Mouse (Mus musculus): Measurements from ENCODE around the gene Foxp1.

Foxp1 gene

DNA sequence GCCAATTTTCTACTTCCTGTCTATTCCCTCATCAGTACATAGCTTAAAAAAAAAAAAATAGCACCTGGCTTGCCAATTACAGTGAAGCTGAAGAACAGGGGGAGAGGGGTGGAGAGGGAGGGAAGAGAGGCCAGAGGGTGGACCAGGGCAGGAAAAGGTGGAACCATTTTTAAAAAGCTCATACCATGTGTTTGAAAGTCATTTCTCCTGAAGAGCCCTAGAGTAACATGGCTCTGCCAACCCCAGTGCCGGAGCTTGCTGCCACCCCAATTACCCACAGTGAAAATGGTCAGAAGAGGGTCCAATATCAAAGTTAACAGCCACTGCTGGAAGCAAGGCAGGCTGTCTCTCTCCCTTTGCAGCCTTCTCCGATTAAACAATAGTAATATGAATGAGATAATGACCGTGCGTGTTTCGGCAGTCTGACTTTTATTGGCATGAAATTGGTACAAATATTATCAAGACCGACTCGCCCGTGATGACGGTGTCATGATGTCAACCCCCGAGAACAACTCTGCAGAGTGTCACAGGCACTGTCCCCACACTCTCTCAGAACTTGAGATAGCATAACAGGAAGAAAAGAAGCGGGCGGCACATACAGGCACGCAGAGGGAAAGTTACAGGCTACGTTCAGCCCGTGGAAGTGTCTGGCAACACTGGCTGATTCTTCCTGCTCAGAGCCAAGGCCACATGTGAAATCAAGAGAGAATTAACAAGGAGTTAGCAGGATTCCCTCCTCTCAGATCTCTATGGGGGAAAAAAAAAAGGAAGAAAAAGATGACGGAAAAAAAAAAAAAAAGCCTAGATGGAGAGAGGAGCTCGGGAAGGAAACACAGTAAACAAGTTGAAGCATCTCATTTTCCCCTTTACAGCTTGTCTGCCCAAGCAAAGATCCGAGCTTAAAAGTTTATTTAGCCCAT lies 427.1 kb downstream of the Foxp1 start:
- DNase-seq (ENCODE audit: low spot score in 2 of 2), result peak; percentile 22 to 66

DNA sequence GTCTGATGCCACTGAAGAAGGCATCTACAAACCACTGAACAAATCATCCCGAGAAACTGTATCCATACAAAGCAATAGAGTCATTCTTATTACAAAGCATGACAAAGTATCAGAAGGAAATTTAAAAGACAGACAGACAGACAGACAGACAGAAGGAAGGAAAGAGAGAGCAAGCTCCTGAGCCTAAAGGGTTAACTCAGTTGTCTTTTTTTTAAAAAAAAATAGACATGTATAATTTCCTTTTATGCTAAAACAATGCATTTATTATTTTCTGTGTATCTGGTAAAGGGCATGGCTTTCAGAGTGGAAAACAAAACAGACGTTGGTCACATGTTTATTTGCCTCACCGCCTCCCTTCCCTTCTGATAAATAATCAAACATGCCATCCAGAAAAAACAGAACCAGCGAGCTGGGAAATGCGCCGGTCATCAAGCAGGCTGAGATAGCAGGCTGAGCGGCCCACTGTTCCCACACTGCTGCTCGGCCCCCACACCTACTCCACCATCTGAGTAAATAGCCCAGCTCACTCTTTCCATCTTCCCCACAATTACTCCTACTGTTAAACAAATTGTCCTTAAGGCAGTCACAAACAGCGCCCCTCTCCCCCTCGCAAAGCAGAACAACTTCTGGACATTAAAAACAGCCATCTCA lies 428.1 kb downstream of the Foxp1 start:
- DNase-seq (ENCODE audit: low spot score in 2 of 2), result no peak

DNA sequence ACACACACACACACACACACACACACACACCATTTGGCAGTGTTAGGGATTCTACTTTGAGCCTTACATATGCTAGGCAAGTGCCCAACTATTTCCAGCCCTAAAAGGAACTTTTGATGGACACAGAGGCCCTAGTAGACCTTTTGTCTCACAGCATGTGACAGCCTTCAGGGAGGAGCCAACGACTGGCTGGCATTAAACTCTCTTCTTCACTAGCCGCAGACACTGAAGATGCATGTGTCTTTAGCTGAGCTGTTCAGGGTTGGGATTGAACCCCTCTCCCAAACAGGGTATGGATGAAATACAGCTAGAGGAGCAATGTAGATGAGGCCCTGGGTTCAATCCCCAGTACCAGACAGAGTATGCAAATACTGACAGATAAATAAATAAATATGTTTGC lies 428.7 kb downstream of the Foxp1 start:
- no peak for DNase-seq (ENCODE audit: low spot score in 2 of 2)

DNA sequence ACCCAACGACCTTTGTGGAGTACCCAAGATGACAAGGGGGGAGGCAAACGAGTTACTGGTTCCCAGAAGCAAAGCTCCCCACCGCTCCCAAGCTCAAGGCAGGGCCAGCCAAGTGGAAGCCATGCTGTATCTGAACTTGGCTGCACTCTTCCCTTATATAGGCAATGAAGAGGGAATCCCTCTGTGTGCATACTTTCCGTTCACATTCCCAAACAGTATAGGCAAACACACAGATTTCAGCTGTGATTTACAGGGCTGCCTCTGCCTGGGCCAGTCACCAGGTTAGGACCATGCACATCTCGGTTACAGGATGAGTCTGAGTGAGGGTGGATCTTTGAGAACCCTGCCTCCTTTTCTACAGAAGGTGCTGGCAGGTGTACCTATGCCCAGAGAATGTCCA lies 429.3 kb downstream of the Foxp1 start:
- DNase-seq (ENCODE audit: low spot score in 2 of 2), result no peak

DNA sequence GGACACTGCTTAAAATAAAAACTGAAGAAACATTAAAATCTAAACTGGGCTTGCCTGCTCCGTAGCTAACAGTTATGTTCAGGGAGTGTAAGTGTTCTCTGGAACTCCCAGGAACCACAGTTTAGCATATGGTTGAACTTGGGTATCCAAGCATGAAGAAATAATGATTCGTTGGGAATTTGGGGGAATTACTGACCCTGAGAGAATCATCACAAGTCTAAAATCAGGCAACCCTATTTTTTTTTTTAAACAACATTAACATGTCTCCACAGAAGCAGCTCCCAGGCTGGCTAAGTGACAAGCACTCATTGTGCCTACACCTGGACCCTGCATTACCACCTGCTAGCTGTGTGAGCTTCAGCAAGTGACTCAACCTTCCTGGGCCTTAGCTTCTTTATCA lies 430.7 kb downstream of the Foxp1 start:
- DNase-seq (ENCODE audit: low spot score in 2 of 2), result no peak

DNA sequence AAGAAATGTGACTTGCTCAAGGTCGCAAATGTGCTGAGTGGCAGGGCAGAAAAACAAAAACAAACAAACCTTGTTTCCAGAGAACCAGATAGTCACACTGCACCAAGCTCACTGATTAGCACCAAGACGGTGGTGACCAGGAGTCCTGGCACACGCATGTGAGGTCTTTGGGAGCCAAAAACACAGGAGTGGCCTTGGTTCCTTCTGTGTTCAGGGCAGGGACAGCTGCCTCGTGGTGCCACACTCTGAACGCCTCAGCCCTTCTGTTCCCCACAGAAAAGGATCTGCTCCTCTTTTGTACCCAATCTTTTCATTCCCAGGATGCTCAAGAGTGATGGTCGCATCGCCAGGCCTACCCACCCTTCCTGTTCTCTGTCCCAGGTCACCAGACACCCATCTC lies 434.9 kb downstream of the Foxp1 start:
- no peak for DNase-seq (ENCODE audit: low spot score in 2 of 2)

DNA sequence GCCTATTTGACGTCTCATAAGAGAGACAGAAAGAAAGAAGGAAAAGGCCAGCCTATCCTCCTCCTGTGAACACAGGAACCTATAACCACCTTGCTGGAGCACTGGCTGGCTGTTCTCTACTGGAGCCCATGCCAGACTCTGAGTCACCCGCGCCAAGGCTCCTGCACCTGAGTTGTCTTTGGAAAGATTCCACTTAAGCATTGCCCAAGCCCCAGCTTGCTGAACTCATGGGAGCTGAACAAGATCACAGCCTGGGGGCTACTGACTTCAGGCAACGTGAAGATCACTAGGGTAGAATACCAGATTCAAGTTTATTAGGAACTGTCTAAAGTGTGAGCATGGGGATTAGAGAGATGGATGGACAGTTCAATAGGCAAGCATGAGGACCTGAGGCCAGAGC lies 437.6 kb downstream of the Foxp1 start:
- no peak for DNase-seq (ENCODE audit: low spot score in 2 of 2)

DNA sequence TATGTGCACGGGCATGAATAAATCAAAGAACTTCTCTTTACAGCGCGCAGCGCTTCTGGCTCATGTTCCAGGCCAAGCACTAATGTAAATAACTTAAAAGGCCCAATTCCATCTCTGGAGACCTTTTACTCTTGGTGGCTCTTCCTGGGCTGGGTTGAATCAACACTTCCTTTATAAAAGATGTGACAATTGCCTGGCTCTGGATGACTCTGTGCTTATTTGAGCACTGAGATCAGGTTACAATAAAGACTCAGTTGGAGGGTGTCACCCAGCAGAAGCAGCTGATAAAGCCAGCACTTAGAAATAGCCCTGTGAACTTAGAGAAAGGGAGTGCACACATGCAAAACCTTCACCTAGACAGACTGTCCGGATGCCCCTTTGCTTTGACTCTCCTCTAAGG lies 441.3 kb downstream of the Foxp1 start:
- DNase-seq (ENCODE audit: low spot score in 2 of 2), result no peak

DNA sequence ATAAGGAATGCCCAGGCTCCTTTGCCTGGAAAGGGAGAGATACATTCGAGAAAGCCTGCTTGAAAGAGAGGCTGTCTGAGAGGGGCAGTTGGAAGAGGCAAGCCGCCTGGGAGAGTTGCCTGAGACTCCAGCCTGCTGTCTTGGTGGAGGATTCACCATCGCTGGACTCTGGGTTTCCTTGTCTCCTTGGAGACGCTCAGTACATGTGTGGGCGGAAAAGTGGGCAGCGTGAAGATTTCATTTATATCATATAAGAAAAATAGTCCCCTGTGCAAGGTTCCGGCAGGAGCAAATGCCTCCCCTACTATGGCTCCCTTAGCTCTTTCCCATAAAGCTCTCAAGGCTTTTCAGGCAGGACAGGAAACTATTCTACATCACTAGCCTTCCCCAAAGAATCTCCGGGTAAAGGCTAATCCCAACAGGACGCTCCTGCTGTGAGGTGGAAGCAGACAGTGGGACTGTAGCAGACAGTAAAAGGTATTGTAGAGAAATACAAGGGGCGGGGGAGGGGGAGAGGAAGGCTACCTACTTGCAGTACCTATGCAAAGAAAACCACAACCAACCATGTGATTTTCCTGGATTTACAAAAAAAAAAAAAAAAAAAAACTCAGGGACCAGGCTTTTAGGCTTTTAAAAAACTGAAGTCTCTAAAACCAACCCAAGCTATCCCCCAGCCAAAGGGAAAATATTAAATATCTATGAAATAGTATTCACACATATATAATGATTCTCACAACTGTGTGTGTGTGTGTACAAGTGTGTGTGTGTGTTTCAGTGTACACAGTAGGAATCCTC lies 443.3 kb downstream of the Foxp1 start:
- DNase-seq (ENCODE audit: low spot score in 2 of 2), result no peak

DNA sequence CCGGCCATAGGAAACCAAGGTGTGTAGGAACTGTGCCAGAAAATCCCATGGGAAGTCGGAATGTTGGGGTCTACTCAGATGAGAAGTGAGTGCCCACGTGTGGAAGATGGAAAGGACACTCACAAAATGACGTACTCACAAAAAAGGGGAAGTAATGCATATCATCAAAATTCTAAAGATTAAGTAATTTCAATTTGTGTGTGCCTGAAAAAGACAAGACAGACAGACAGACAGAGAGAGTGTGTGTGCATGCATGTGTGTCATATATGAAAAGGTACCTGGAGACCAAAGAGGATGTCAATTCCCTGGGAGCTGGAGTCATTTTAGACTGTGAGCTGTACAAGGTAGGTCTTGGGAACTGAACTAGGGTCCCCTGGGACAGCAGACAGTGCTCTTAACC lies 444.4 kb downstream of the Foxp1 start:
- DNase-seq (ENCODE audit: low spot score in 2 of 2), result no peak

DNA sequence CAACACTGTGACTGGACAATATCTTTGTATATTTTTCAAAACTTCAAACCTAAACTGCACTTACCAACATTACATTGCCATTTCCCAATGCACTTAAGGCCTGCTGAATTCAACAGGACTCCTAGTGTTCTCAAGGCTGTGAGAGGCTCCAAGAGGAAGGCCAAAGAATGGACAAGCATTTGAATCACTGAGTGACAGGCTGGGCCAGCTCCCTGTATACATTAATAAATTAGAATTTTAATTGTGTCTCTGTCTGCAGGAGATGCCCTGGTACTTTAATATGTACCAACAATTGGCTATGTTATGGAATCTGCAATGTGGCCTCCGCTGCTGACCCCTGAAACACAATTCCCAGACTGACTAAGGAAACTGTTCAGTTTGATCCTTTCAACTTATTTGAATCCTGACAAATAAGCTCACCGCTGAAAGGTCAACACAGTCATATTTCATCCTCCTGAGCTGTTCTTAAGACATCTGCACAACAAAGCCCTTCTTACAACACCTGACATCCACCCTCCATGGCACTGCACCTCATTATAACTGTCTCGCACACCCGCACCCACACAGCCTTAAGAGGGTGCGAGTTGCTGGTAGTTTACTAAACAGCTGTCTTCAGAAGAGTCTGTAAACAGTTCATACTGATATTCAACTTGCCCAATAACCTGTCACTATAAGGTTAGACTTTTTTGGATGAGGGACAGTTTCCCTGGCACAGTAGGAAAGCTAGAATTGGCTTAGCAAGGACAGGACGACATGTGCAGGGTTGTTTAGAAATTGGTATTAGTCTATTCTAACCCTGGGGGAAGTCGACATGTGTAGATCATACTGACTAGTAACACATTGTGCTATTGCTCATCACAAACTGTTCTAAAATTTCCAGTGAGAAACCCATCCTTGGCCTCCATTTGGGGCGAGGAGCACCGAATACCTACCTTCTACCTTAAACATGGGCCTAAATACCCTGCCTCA lies 448.9 kb downstream of the Foxp1 start:
- DNase-seq (ENCODE audit: low spot score in 2 of 2), result no peak

DNA sequence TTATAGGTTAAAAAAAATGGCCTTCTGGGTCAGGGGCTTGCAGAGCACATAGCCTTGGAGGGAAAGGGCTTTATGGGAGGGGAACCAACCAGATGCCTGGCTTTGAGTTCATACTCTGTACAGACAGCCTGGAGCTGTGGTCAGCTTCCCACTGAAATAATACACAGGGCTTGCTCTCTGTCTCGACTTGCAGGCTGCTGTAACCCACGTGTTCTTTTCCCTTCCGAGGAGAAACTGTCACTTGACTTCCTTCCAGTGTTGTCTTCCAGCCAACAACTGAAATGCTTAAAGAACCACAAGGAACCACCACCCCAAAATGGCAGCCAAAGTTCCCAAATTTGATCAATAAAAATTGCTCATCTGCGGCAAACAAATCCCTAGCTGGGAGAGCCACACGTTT lies 451.8 kb downstream of the Foxp1 start:
- DNase-seq (ENCODE audit: low spot score in 2 of 2), result no peak

DNA sequence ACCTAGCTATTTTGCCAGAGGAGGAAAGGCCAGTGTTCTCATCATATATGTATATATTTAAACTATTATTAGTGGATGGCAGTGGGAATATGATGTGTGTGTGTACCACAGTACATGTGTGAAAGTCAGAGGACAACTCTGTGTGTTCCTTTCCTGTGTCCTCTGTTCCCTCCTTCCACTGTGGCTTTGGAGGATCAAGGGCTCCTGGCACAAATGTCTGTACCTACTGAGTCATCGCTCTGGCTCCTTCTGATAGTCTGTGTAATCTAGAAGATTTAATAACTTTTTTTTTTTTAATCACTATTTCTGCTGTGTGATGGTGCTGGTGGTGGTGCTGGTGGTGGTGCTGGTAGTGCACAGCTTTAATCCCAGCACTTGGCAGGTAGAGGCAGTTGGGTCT lies 452.8 kb downstream of the Foxp1 start:
- DNase-seq (ENCODE audit: low spot score in 2 of 2), result no peak

DNA sequence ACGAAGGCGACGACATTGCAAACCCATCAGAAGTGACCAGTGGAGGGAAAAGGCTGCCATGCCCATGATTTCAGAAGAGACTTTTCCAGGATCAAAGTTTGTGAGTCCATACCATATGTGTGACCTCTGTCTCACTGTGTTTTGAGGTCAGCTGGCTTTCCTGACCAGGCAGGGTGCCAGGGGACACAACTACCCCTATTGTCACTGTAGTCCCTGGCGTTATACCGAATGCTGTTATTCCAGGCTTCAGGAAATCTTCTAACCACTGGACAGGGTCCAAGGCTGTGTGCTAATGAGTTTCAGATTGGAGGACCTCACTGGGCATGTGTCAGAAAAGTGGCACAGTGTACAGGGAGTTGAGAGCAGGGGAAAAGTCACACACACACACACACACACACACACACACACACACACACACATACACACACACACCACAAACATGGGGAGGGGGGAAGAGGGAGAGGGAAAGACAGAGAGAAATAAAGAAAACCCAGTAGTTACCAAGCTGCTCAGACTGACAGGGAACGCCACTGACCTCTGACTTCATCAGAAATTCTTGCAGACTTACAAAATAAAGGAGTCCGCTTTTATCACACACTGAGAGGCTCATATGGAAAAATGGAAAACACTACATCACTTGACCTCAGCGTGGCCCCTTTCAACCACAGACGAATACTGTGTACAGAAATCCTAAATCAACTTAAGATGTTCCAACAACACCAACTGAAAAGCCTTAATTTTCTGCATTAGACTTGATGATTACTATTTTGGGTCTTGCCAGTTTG lies 456.8 kb downstream of the Foxp1 start:
- DNase-seq (ENCODE audit: low spot score in 2 of 2), result no peak

DNA sequence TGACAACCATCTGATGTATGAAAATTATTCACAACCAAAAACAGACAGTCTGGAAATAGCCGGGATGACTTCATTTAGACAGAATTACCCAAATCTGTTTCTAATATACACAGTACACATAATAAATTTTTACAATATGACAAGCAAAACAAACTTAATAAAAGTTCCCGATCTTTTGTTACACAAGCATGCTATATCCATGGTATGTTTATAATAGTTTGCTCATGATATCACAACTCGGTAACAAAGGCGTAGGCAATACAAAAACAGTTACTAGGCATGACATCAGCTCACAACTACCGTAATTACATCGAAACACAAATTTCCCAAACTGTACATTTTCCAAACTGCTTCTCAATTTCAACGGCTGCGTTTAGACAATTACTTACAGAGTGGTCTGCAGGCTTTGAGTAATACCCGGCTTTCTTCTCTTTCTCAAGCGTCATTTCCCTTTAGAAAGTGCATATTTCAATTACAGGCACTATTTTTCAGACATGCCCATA lies 458.5 kb downstream of the Foxp1 start:
- no peak for DNase-seq (ENCODE audit: low spot score in 2 of 2)

DNA sequence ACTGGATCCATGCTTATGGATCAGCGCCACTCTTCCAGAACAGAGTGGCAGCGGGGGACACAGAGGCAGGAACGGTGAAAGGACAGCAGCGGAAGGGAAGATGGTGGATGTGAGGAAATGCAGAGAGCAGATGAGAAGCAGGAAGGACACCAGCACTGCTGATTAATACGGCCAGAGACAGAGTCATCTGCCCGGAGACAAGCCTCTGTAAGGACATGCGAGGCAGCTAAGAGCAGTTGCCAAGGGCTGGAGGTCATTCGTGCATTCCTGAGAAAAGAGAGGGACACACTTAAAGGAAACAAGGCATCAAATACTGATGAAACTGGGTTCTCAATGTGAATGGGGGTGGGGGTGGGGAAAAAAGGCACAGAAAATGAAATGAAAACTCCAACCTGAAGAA lies 459.6 kb downstream of the Foxp1 start:
- DNase-seq (ENCODE audit: low spot score in 2 of 2), result no peak

DNA sequence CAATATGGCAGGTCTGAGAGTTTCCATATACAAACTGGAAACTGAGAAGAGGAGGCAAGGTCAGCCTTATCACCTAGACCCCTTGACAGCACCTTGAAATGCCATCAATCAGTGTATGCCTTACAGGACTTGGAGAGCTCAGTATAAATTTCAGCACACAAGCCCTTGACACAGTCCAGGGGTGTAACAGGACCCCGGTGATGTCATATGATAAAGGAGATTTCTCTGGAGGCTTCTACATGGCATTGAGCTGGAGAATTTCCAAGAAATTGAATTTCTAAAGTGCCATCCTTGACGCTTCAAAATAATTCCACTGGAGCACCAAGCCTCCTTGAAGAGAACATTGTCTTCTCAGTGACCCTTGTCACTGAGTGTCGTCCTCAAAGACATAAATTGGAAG lies 463.8 kb downstream of the Foxp1 start:
- DNase-seq (ENCODE audit: low spot score in 2 of 2), result no peak

DNA sequence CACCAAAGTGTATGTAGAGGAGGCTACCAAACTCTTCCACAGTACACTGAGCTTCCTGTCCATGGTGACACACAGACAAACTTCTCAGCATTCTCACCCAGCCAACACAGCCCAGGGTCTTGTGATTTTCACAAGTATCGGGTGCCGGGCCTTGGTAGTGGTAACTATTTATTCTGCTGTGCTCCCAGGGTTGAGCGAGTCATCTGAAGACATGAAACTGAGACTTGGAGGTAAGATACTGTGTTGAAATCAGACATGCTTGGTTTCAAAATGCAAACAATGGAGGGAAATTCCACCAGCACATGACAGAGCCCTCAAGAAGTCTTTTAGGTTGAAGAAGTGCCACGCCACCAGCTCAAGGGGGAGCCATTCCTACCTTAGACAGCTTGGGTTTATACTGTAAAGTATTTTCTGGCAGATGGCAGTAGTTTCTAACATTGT lies 465.4 kb downstream of the Foxp1 start:
- no peak for DNase-seq (ENCODE audit: low spot score in 2 of 2)

DNA sequence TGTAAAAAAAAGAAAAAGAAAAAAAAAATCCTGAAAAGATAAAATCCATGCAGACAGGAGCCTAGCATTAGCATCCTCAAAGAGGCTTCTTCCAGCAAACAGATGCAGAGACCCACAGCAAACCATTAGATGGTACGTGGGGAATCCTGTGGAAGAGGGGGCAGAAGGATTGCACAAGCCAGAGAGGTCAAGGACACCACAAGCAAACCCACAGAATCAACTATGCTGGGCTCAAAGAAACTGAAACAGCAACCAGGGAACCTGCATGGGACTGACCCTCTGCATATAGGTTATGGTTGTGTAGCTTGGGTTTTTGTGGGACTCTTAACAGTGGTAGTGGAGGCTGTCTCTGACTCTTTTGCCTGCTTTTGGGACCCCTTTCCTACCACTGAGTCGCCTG lies 466.1 kb downstream of the Foxp1 start:
- no peak for DNase-seq (ENCODE audit: low spot score in 2 of 2)

DNA sequence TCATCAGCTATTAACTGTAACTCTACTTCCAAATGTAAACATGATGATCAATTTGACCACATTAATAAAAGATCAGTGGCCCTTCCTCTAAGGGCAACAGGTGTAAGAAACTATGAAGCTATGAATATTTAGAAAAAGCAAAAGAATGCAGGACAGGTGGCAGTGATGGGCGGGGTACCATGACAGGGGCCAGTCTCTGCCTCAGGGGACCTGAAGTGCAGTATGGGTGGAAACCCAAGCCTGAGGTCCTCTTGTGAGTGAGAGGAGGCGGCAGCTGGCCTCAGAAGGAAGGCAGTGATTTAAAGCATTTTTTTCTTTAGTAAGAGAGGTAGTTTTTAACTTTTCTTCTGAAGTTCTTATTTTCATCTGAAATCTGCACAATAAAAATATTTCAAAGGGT lies 468.5 kb downstream of the Foxp1 start:
- DNase-seq (ENCODE audit: low spot score in 2 of 2), result peak in 1 of 2 experiments; percentile 51
